Mouse (Mus musculus) limb, embryonic 14.5 days (tissue): ENCODE data around the gene Impg1. TPM values are rescaled to one million over a fixed set of nuclear protein-coding genes. Genes with fewer than 3 reads are reported as not detected.

Source experiments
- ATAC-seq: fragments of 200-750 bp; cut with Nextera tagmentation; 2 replicates; pipeline ENCODE4 v1.8.0; 2017; ENCODE audit warnings: low read depth, moderate number of reproducible peaks, moderate TSS enrichment; ENCODE audit not compliant: low FRiP score
- DNase-seq: peaks from one replicate; pipeline ENCODE4 v3.0.0-alpha.2; 2015; ENCODE audit warnings: low spot score
- H3K27ac ChIP-seq: fragments of 300-500 bp; sonication (generic); replicated peaks from 2 replicates; pipeline ENCODE4 v1.5.1; 2014; ENCODE audit warnings: low read depth, mild to moderate bottlenecking, low read length, moderate library complexity, mixed read lengths
- H3K27me3 ChIP-seq: fragments of 300-500 bp; sonication (generic); 2 replicates; pipeline ENCODE4 v1.6.1; 2014; ENCODE audit warnings: low read length, mixed read lengths; ENCODE audit not compliant: control insufficient read depth, insufficient read depth
- H3K36me3 ChIP-seq: fragments of 300-500 bp; sonication (generic); 2 replicates; pipeline ENCODE4 v1.6.1; 2014; ENCODE audit warnings: mild to moderate bottlenecking, low read length, moderate library complexity, mixed read lengths; ENCODE audit not compliant: control insufficient read depth, insufficient read depth
- H3K4me1 ChIP-seq: fragments of 300-500 bp; sonication (generic); 2 replicates; pipeline ENCODE4 v1.6.1; 2014; ENCODE audit warnings: antibody characterized with exemption, low read length, mixed read lengths; ENCODE audit not compliant: control insufficient read depth, insufficient read depth
- H3K4me2 ChIP-seq: fragments of 300-500 bp; sonication (generic); replicated peaks from 2 replicates; pipeline ENCODE4 v1.6.1; 2014; ENCODE audit warnings: low read depth, mild to moderate bottlenecking, low read length, moderate library complexity; ENCODE audit not compliant: severe bottlenecking
- H3K4me3 ChIP-seq: fragments of 300-500 bp; sonication (generic); replicated peaks from 2 replicates; pipeline ENCODE4 v1.5.1; 2014; ENCODE audit warnings: low read length
- H3K9ac ChIP-seq: fragments of 300-500 bp; sonication (generic); 2 replicates; pipeline ENCODE4 v1.6.1; 2014; ENCODE audit warnings: mild to moderate bottlenecking, low read depth, low read length, moderate library complexity; ENCODE audit not compliant: severe bottlenecking
- H3K9me3 ChIP-seq: fragments of 300-500 bp; sonication (generic); 2 replicates; pipeline ENCODE4 v1.6.1; 2016; ENCODE audit warnings: low read length; ENCODE audit not compliant: control insufficient read depth
- POLR2A ChIP-seq: fragments of 200-500 bp; IDR thresholded peaks from 2 replicates; pipeline ENCODE4 v1.8.0; 2012; ENCODE audit warnings: inconsistent platforms, mild to moderate bottlenecking, moderate library complexity, borderline replicate concordance; ENCODE audit not compliant: insufficient read depth, insufficient read length; ENCODE audit errors: extremely low read depth
- WGBS: fragments of 180-500 bp; shearing (Covaris S2); extraction: QIAGEN DNeasy Blood & Tissue Kit; methylation state at CpG from one replicate; pipeline ENCODE4 v1.1.7; 2014; 5-methylcytosine and 5-hydroxymethylcytosine counted together
- polyA plus RNA-seq, 2 experiments: library from polyadenylated mRNA; depleted of rRNA in 1 of 2; stranded (reverse) in 1 of 2; unstranded in 1 of 2; fragments of >200 nt; fragmentation: Nextera tagmentation in 1 of 2; extraction: Ambion mirVana in 1 of 2; gene quantifications; 2 replicates each; pipeline versions ENCODE4 v1.2.1 to v1.2.3; 2012 to 2014

Gene Impg1
- polyA plus RNA-seq, 2 experiments = 0.05 TPM; not detected in 1

DNA sequence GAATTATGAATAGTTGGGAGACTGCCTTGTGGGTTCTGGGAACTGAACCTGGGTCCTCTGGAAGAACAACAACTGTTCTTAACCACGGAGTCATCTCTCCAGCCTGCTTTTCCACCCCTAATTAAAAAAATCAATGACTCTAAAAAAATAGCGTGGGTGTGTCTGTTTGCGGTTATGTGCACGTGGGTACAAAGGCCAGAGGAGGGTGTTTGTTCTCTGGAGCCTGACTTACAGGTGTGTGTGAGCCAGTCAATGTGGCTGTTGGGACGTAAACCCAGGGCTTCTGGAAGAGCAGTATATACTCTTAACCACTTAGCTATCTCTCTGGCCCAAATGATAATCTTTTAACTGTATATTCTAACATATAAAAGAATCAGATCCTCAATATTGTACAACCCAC lies 151.7 kb downstream of the Impg1 start:
- no peaks in the 10 kb centered on the region for H3K9me3 ChIP-seq
- H3K27ac ChIP-seq = no peak overlapping the region
- WGBS = 71% methylated on average over 5 of the region's 5 CpGs
- DNase-seq = no peak
- TF ChIP-seq POLR2A = no peak
- H3K4me3 ChIP-seq = no peak overlapping the region
- no peak for ATAC-seq
- no peaks in the 10 kb centered on the region for H3K4me1 ChIP-seq
- no peak overlapping the region for H3K9ac ChIP-seq
- H3K4me2 ChIP-seq = no peak overlapping the region
- H3K27me3 ChIP-seq = no peaks in the 10 kb centered on the region
- no peaks in the 10 kb centered on the region for H3K36me3 ChIP-seq

- 84% methylated on average over 13 of the region's 13 CpGs for WGBS
Observed at GRCm38 (mm10) chr9:80307629-80308028, 157.7 kb downstream of the Impg1 start.

GRCm38 (mm10) chr9:80306853-80307252 lies 158.4 kb downstream of the Impg1 start:
- no peak for ATAC-seq
- no peak for TF ChIP-seq POLR2A
- Histone ChIP-seq H3K9me3 (no peaks in the 10 kb centered on the region), H3K4me3 (no peak overlapping the region), H3K27me3 (no peaks in the 10 kb centered on the region), H3K9ac (no peak overlapping the region), H3K4me1 (no peaks in the 10 kb centered on the region), H3K27ac (no peak overlapping the region), H3K4me2 (no peak overlapping the region), H3K36me3 (no peaks in the 10 kb centered on the region)
- 48% methylated on average over 11 of the region's 11 CpGs for WGBS
- no peak for DNase-seq

More at GRCm38 (mm10) chr9:80307629-80308028, 157.7 kb downstream of the Impg1 start:
- no peaks in the 10 kb centered on the region for H3K9me3 ChIP-seq
- DNase-seq = no peak
- no peaks in the 10 kb centered on the region for H3K27me3 ChIP-seq
- no peaks in the 10 kb centered on the region for H3K4me1 ChIP-seq
- H3K27ac ChIP-seq = no peak overlapping the region
- no peak overlapping the region for H3K4me2 ChIP-seq
- no peak overlapping the region for H3K9ac ChIP-seq
- ATAC-seq = no peak
- TF ChIP-seq POLR2A = no peak
- H3K36me3 ChIP-seq = no peaks in the 10 kb centered on the region
- no peak overlapping the region for H3K4me3 ChIP-seq

DNA sequence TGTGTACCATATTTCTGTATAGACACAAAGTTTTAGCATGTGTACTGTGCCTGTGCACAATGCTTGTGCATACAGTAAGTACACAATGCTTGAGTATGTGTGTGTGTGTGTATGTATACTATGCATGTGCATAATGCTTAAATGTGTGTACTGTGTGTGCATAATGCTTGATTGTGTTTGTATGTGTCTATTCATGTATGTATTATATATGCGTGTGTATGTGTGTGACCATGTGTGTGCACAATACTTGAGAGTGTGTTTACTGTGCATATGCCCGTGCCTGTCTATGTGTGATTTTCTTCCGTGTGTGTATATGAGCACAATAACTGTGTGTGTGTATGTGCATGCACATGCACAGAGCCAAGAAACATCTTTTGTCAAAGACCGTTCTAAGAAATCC lies 158.9 kb downstream of the Impg1 start:
- H3K27ac ChIP-seq = no peak overlapping the region
- 76% methylated on average over 4 of the region's 4 CpGs for WGBS
- no peak for TF ChIP-seq POLR2A
- DNase-seq (no peak), ATAC-seq (no peak)
- H3K27me3 ChIP-seq = no peaks in the 10 kb centered on the region
- no peaks in the 10 kb centered on the region for H3K4me1 ChIP-seq
- H3K9me3 ChIP-seq = no peaks in the 10 kb centered on the region
- no peak overlapping the region for H3K4me2 ChIP-seq
- no peak overlapping the region for H3K4me3 ChIP-seq
- H3K9ac ChIP-seq = no peak overlapping the region
- no peaks in the 10 kb centered on the region for H3K36me3 ChIP-seq

DNA sequence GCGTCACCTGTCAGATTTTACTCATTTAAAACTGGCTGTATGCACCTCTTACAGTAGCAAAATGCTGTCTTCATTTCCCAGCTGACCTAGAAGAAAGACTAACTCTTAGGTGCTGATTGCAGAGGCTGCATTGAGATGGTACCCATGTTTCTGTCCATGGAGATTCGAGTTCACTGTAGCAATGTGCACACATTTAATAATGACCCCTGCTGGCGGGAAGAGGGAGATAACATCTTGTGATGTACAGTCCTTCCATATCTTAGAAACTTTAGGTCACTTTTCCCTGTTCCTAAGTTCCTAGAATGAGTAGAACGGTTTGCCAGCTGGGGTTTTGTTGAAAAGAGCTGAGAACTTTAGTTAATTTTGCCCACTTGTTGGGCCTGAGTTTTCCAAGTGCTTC lies 161.8 kb downstream of the Impg1 start:
- no peak for TF ChIP-seq POLR2A
- WGBS = 72% methylated on average over 4 of the region's 4 CpGs
- ATAC-seq (no peak), DNase-seq (no peak)
- Histone ChIP-seq H3K27ac (no peak overlapping the region), H3K9ac (no peak overlapping the region), H3K9me3 (no peaks in the 10 kb centered on the region), H3K27me3 (no peaks in the 10 kb centered on the region), H3K4me2 (no peak overlapping the region), H3K4me3 (no peak overlapping the region), H3K36me3 (no peaks in the 10 kb centered on the region), H3K4me1 (no peaks in the 10 kb centered on the region)

DNA sequence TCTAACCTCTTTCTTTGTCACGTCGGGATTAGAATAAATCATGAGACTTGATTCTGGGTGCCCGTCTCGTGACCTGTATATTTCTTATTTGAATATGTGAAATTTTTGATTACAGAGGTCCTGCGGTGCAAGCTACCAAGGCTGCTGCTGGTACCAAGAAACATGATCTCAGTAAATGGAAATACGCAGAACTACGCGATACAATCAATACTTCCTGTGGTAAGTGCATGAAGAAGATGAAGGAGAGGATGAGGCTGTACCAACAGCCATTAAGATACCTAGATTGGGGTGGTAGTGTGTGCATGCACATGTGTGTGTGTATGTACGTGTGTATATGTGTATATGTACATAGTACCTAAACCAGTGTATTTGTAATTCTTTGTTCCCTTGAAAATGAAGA lies 166.2 kb downstream of the Impg1 start:
- no peak for TF ChIP-seq POLR2A

More for the DNA sequence above, 166.2 kb downstream of the Impg1 start:
- Histone ChIP-seq H3K4me3 (no peak overlapping the region), H3K36me3 (no peaks in the 10 kb centered on the region), H3K27me3 (no peaks in the 10 kb centered on the region), H3K9me3 (no peaks in the 10 kb centered on the region), H3K27ac (no peak overlapping the region), H3K9ac (no peak overlapping the region), H3K4me2 (no peak overlapping the region), H3K4me1 (no peaks in the 10 kb centered on the region)
- WGBS = 86% methylated on average over 9 of the region's 9 CpGs
- DNase-seq (no peak), ATAC-seq (no peak)
